Mouse (Mus musculus) CH12.LX (cell line): Measurements from ENCODE around the gene Cd180. TPM values are rescaled to one million over a fixed set of nuclear protein-coding genes. Genes with fewer than 3 reads are reported as not detected.

Experiments
- DNase-seq: peaks from one replicate; pipeline ENCODE4 v3.0.0-alpha.2; 2013; ENCODE audit errors: extremely low read depth
- H3K27ac ChIP-seq: 2 replicates; pipeline ENCODE4 v1.5.1; 2012; ENCODE audit warnings: low read depth, mild to moderate bottlenecking, control low read depth, moderate library complexity; ENCODE audit not compliant: insufficient read depth
- H3K27me3 ChIP-seq: replicated peaks from 2 replicates; pipeline ENCODE3; 2012; ENCODE audit warnings: inconsistent platforms
- H3K36me3 ChIP-seq, 2 experiments: replicated peaks in 1 of 2; 2 replicates each; pipeline versions ENCODE3 to v1.6.1; 2012; ENCODE audit warnings: inconsistent platforms in 1 of 2, low read length in 1 of 2, mild to moderate bottlenecking in 1 of 2, mixed read lengths in 1 of 2, moderate library complexity in 1 of 2; ENCODE audit not compliant: control insufficient read depth in 1 of 2, insufficient read depth in 1 of 2
- H3K4me1 ChIP-seq, 2 experiments: 2 replicates each; pipeline ENCODE4 v1.6.1; 2012; ENCODE audit warnings: inconsistent platforms in 1 of 2, moderate library complexity in 1 of 2; ENCODE audit not compliant: insufficient read depth in 2 of 2, control insufficient read depth in 1 of 2
- H3K4me2 ChIP-seq: 2 replicates; pipeline ENCODE4 v1.6.1; 2012; ENCODE audit warnings: low read depth, mild to moderate bottlenecking, control low read depth; ENCODE audit not compliant: poor library complexity, insufficient read depth, severe bottlenecking
- H3K4me3 ChIP-seq, 3 experiments: fragments of 150-350 bp in 1 of 3; sonication (generic) in 1 of 3; replicated peaks in 1 of 3; 2 replicates each; pipeline versions ENCODE3 to v1.5.1; 2011 to 2012; ENCODE audit warnings: low read depth in 2 of 3, low read length in 2 of 3, mild to moderate bottlenecking in 2 of 3, moderate library complexity in 2 of 3, control low read depth in 1 of 3, improper control_type of control experiment in 1 of 3, inconsistent platforms in 1 of 3, mixed read lengths in 1 of 3; ENCODE audit not compliant: poor library complexity in 1 of 3
- H3K79me2 ChIP-seq: replicated peaks from 2 replicates; pipeline ENCODE4 v1.6.1; 2012; ENCODE audit warnings: mild to moderate bottlenecking, moderate library complexity; ENCODE audit not compliant: control insufficient read depth, poor library complexity, insufficient read depth, severe bottlenecking; ENCODE audit errors: extremely low read depth
- H3K9ac ChIP-seq: 2 replicates; pipeline ENCODE4 v1.6.1; 2012; ENCODE audit warnings: low read depth, mild to moderate bottlenecking, control low read depth, moderate library complexity; ENCODE audit not compliant: insufficient read depth
- H3K9me3 ChIP-seq: replicated peaks from 2 replicates; pipeline ENCODE3; 2012; ENCODE audit warnings: low read length, inconsistent platforms, mixed read lengths
- BHLHE40 ChIP-seq: IDR thresholded peaks from 2 replicates; pipeline ENCODE4 v1.6.1; 2011; ENCODE audit warnings: mild to moderate bottlenecking, low read depth, low read length, improper control_type of control experiment
- CHD1 ChIP-seq: IDR thresholded peaks from 2 replicates; pipeline ENCODE4 v1.6.1; 2012; ENCODE audit warnings: low read depth, low read length, improper control_type of control experiment, inconsistent platforms
- E2F4 ChIP-seq: IDR thresholded peaks from 2 replicates; pipeline ENCODE4 v1.6.1; 2011; ENCODE audit warnings: low read depth, low read length, improper control_type of control experiment; ENCODE audit not compliant: insufficient replicate concordance
- EP300 ChIP-seq: IDR thresholded peaks from 2 replicates; pipeline ENCODE4 v1.6.1; 2011; ENCODE audit warnings: low read length, improper control_type of control experiment
- ETS1 ChIP-seq: conservative IDR thresholded peaks from 2 replicates; pipeline ENCODE4 v1.6.1; 2012; ENCODE audit warnings: low read depth, mild to moderate bottlenecking, inconsistent platforms, low read length, improper control_type of control experiment, moderate library complexity
- GABPA ChIP-seq: IDR thresholded peaks from 2 replicates; pipeline ENCODE4 v1.6.1; 2012; ENCODE audit warnings: low read depth, low read length, improper control_type of control experiment, inconsistent platforms; ENCODE audit not compliant: insufficient replicate concordance
- JUN ChIP-seq: IDR thresholded peaks from 2 replicates; pipeline ENCODE4 v1.6.1; 2011; ENCODE audit warnings: low read depth, mild to moderate bottlenecking, low read length, improper control_type of control experiment, moderate library complexity; ENCODE audit not compliant: insufficient read depth
- KAT2A ChIP-seq: IDR thresholded peaks from 2 replicates; pipeline ENCODE4 v1.6.1; 2012; ENCODE audit warnings: low read length, improper control_type of control experiment, inconsistent platforms; ENCODE audit not compliant: insufficient replicate concordance
- MAFK ChIP-seq: IDR thresholded peaks from 2 replicates; pipeline ENCODE4 v1.6.1; 2011; ENCODE audit warnings: low read length, improper control_type of control experiment; ENCODE audit not compliant: insufficient replicate concordance
- MEF2A ChIP-seq: IDR thresholded peaks from 2 replicates; pipeline ENCODE4 v1.6.1; 2014; ENCODE audit warnings: low read depth, mild to moderate bottlenecking, inconsistent platforms, low read length, improper control_type of control experiment, borderline replicate concordance
- NELFE ChIP-seq: IDR thresholded peaks from 2 replicates; pipeline ENCODE4 v1.6.1; 2011; ENCODE audit warnings: low read depth, low read length, improper control_type of control experiment
- NRF1 ChIP-seq: IDR thresholded peaks from 2 replicates; pipeline ENCODE4 v1.6.1; 2014; ENCODE audit warnings: low read depth, mild to moderate bottlenecking, inconsistent platforms, low read length, improper control_type of control experiment, moderate library complexity
- POLR2AphosphoS2 ChIP-seq: IDR thresholded peaks from 2 replicates; pipeline ENCODE4 v1.6.1; 2011; ENCODE audit warnings: low read depth, low read length, improper control_type of control experiment
- RAD21 ChIP-seq: IDR thresholded peaks from 2 replicates; pipeline ENCODE4 v1.6.1; 2011; ENCODE audit warnings: low read depth, mild to moderate bottlenecking, low read length, improper control_type of control experiment, moderate library complexity
- RCOR1 ChIP-seq: conservative IDR thresholded peaks from 2 replicates; pipeline ENCODE4 v1.6.1; 2012; ENCODE audit warnings: low read depth, mild to moderate bottlenecking, inconsistent platforms, low read length, improper control_type of control experiment
- SIN3A ChIP-seq: IDR thresholded peaks from 2 replicates; pipeline ENCODE4 v1.6.1; 2012; ENCODE audit warnings: low read length, improper control_type of control experiment, inconsistent platforms
- SMC3 ChIP-seq: IDR thresholded peaks from 2 replicates; pipeline ENCODE4 v1.6.1; 2011; ENCODE audit warnings: low read depth, low read length, improper control_type of control experiment
- TBP ChIP-seq: conservative IDR thresholded peaks from 2 replicates; pipeline ENCODE4 v1.6.1; 2011; ENCODE audit warnings: low read depth, low read length, improper control_type of control experiment
- TCF12 ChIP-seq: IDR thresholded peaks from 2 replicates; pipeline ENCODE4 v1.6.1; 2014; ENCODE audit warnings: low read depth, mild to moderate bottlenecking, inconsistent platforms, low read length, improper control_type of control experiment
- UBTF ChIP-seq: IDR thresholded peaks from 2 replicates; pipeline ENCODE4 v1.6.1; 2012; ENCODE audit warnings: low read depth, mild to moderate bottlenecking, inconsistent platforms, low read length, improper control_type of control experiment, moderate library complexity
- USF1 ChIP-seq: IDR thresholded peaks from 2 replicates; pipeline ENCODE4 v1.6.1; 2014; ENCODE audit warnings: low read depth, mild to moderate bottlenecking, inconsistent platforms, low read length, improper control_type of control experiment
- USF2 ChIP-seq: conservative IDR thresholded peaks from 2 replicates; pipeline ENCODE4 v1.6.1; 2011; ENCODE audit warnings: low read depth, low read length, improper control_type of control experiment
- ZMIZ1 ChIP-seq: IDR thresholded peaks from 2 replicates; pipeline ENCODE4 v1.6.1; 2012; ENCODE audit warnings: low read depth, mild to moderate bottlenecking, inconsistent platforms, low read length, improper control_type of control experiment
- dilution Hi-C: fragments of 300-500 bp; cut with MboI; formaldehyde crosslinking; loops from 2 replicates; pipeline ENCODE4 v1.14.3; 2020; ENCODE audit warnings: low sequenced_read_pairs; ENCODE audit not compliant: extremely low pct_unique_long_range_greater_than_20kb, extremely low pct_ligation_motif_present
- in situ Hi-C: fragments of 300-500 bp; cut with MboI; formaldehyde crosslinking; loops from 3 replicates; pipeline ENCODE4 v1.14.3; 2019; ENCODE audit warnings: low sequenced_read_pairs, low pct_ligation_motif_present, low pct_unique_long_range_greater_than_20kb, mixed read lengths
- polyA plus RNA-seq: library from polyadenylated mRNA; unstranded; fragments of >175 nt; gene quantifications from 2 replicates; pipeline ENCODE4 v1.2.1, GENCODE M21; 2012; ENCODE audit warnings: low read depth; ENCODE audit not compliant: insufficient read length
- total RNA-seq, 2 experiments: library from RNA; depleted of rRNA; stranded (reverse); fragments of 300-350 nt in 1 of 2; fragments of >200 nt in 1 of 2; gene quantifications; 2 replicates each; pipeline ENCODE4 v1.2.3; 2012 to 2014

Cd180 gene
- total and polyA plus RNA-seq, 3 experiments: 34.2 to 232 (median 40.4) TPM

GRCm38 (mm10) chr13:102668933-102669332, 24.4 kb upstream of the Cd180 start:
- dilution Hi-C loops (no loop called here), in situ Hi-C loops (loop anchor here (25.0 kb wide), 2 partner anchors 443 to 1157 kb away; no protein-coding TSS in a partner anchor)
- no peak for DNase-seq
- H3K4me2 ChIP-seq: no peak overlapping the region
- peak; percentile 49; the same call in 1 of the 2 replicates for TF ChIP-seq EP300
- no peak for TF ChIP-seq ETS1
- TF ChIP-seq JUN: peak; percentile 68; the same call in 1 of the 2 replicates
- no peak for TF ChIP-seq BHLHE40
- TF ChIP-seq TBP: no peak
- TF ChIP-seq, all 38 proteins: peak for 2
- H3K36me3 ChIP-seq: no peaks in the 10 kb centered on the region
- no peaks in the 10 kb centered on the region for H3K27me3 ChIP-seq
- H3K9me3 ChIP-seq: no peaks in the 10 kb centered on the region
- peaks cover 24 to 52% of the 10 kb centered on the region in 2 experiments for H3K4me1 ChIP-seq
- H3K79me2 ChIP-seq: no peaks in the 10 kb centered on the region; the same call in 1 of the 2 replicates
- no peak overlapping the region for H3K27ac ChIP-seq
- no peak overlapping the region for H3K9ac ChIP-seq
- H3K4me3 ChIP-seq: no peak overlapping the region

DNA sequence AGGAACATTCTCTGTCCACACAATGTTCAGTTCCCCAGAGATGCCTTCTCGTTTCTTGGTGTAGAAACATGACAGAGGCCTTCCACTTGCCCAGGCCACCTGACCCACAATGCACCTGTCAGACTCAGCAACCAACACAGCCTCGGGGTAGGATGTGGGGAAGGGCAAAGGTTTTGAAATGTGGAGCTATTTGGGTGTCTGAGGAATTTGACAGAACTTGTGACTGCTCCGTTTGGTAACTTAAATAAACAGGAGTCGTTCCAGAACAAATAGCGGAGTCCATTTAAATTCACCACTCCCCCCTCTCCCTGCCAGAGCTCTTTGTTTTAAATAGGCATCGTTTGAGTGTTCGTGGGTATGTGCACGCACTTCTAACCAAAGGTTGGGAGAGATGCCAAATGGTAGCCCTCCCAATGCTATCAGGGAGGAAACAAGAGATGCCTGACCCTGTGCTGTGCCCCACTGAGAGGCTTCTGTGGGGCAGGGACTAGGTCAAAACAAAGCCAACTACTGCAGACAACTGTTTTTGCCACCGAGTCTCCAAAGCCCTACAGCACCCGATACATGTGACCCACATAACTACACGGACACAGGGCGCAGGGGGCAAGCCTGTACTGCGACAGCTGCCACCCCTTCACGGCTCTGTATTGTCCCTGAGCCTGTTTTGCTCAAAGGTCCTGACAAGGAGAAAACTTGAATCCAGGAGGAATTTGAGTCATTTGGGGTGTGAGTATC, 23.7 kb upstream of the Cd180 start:
- H3K4me3 ChIP-seq: no peak overlapping the region
- H3K9ac ChIP-seq: no peak overlapping the region
- dilution Hi-C loops: no loop called here
- no peaks in the 10 kb centered on the region for H3K9me3 ChIP-seq
- no peaks in the 10 kb centered on the region; the same call in 1 of the 2 replicates for H3K79me2 ChIP-seq
- DNase-seq: no peak
- no peak overlapping the region for H3K4me2 ChIP-seq
- peaks cover 23 to 47% of the 10 kb centered on the region in 2 experiments for H3K4me1 ChIP-seq
- TF ChIP-seq SMC3 (no peak), ZMIZ1 (no peak), NELFE (no peak), NRF1 (no peak), GABPA (no peak), RCOR1 (no peak), MEF2A (no peak), E2F4 (no peak), USF1 (no peak), RAD21 (no peak), USF2 (no peak), KAT2A (no peak), POLR2AphosphoS2 (no peak), TCF12 (no peak), MAFK (no peak), SIN3A (no peak), UBTF (no peak), CHD1 (no peak)
- no peak overlapping the region for H3K27ac ChIP-seq
- in situ Hi-C loops: loop anchor here (25.0 kb wide), 2 partner anchors 443 to 1157 kb away; no protein-coding TSS in a partner anchor
- H3K36me3 ChIP-seq: no peaks in the 10 kb centered on the region
- H3K27me3 ChIP-seq: no peaks in the 10 kb centered on the region
